Mouse (Mus musculus): ENCODE data around the gene Hoxa3. TPM values are rescaled to one million over a fixed set of nuclear protein-coding genes. Genes with fewer than 3 reads are reported as not detected.

Hoxa3 gene
- polyA plus RNA-seq, 1 experiment from 2014 or later = 13.3 TPM

DNA sequence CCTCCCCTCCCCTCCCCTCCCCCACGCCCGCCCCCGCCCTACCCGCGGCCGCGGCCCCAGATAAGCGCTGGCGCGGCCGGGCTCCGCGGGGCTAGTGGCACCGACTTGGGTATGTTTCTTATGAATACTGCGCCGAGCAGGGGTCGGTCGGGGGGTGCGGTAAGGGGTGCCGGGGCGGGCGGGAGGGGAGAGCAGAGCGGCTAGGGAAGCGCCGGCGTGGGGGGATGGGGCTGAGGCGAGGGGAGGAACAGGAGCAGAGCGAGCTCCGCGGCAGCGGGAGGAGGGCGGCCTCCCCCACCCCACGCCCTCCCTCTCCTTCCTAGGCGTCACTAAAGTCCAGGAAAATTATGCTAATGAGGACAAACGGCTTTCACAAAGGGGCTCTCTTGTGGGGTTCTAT is 37.3 kb downstream of the Hoxa3 start:
- peak overlapping the region; percentile 97 for H3K9ac ChIP-seq (ENCODE audit: low read depth, low read length)
- peak; percentile 66 for ATAC-seq (ENCODE audit: low FRiP score)

DNA sequence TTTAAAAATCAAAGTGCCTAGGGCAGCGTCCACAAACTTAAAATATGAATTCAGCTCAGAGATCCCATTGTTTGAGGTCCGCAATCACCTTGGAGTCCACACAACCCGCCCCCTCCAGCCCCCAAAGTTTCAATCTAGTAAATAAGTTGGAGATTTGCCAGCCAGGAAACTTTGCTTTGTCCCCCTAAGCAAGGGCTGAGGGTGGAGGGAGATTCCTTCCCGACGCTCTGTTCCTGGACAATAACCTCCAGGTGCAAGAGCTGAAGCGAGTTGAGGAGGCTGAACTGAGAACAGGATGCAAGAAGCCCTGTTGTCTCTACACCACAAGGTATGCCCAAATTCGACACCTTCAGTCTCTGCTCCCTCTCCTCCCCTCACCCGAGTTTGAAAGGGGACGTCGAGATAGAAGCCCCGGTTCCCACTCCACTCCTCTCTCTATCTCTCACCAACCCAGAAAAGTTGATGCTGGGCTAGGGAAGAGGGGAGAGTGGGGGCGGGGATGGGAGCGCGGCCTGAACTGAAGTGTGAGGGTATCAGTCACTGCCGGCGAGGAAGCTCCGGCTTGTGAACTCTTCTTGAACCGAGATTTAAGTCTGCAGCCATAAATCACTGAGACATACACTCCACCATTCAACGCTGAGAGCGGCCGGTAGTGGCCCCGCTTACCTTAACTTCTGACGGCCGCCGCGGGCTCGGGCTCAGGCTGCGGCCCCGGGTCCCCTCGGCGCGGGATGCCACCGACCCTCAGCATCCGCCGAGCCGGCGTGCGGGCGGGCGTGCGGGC is 38.0 kb downstream of the Hoxa3 start:
- peak; percentile 81 for DNase-seq (ENCODE audit: low spot score)
- peak overlapping the region; percentile 55 for H3K4me2 ChIP-seq (replicated peaks; ENCODE audit: low read depth, low read length)
- under 1% methylated on average over 34 of the region's 41 CpGs for WGBS
- peak overlapping the region; percentile 97 for H3K9ac ChIP-seq (ENCODE audit: low read depth, low read length)
- H3K27ac ChIP-seq (ENCODE audit: low read depth, low read length) = peak overlapping the region; percentile 99
- no peaks in the 10 kb centered on the region for H3K36me3 ChIP-seq (ENCODE audit: control insufficient read depth, insufficient read depth, low read length)
- H3K4me1 ChIP-seq (replicated peaks; ENCODE audit: control insufficient read depth, insufficient read depth, low read length) = peaks cover 8% of the 10 kb centered on the region; the same call in 1 of the 2 replicates
- ATAC-seq (ENCODE audit: low FRiP score) = peak; percentile 58
- H3K27me3 ChIP-seq (ENCODE audit: control insufficient read depth, insufficient read depth, low read length) = peaks cover 63% of the 10 kb centered on the region
- no peaks in the 10 kb centered on the region for H3K9me3 ChIP-seq (ENCODE audit: control insufficient read depth, low read length)
- H3K4me3 ChIP-seq (ENCODE audit: low read depth, low read length) = peak overlapping the region; percentile 76

More for the DNA sequence above, 37.3 kb downstream of the Hoxa3 start:
- Histone ChIP-seq H3K9me3 (ENCODE audit: control insufficient read depth, low read length) (no peaks in the 10 kb centered on the region), H3K4me3 (ENCODE audit: low read depth, low read length) (peak overlapping the region; percentile 76), H3K4me2 (replicated peaks; ENCODE audit: low read depth, low read length) (peak overlapping the region; percentile 55), H3K36me3 (ENCODE audit: control insufficient read depth, insufficient read depth, low read length) (no peaks in the 10 kb centered on the region), H3K27ac (ENCODE audit: low read depth, low read length) (peak overlapping the region; percentile 99), H3K27me3 (ENCODE audit: control insufficient read depth, insufficient read depth, low read length) (peaks cover 65% of the 10 kb centered on the region), H3K4me1 (replicated peaks; ENCODE audit: control insufficient read depth, insufficient read depth, low read length) (peaks cover 4% of the 10 kb centered on the region; the same call in 1 of the 2 replicates)
- DNase-seq (ENCODE audit: low spot score) = peak; percentile 78
- WGBS = 0% methylated on average over 5 of the region's 35 CpGs

DNA sequence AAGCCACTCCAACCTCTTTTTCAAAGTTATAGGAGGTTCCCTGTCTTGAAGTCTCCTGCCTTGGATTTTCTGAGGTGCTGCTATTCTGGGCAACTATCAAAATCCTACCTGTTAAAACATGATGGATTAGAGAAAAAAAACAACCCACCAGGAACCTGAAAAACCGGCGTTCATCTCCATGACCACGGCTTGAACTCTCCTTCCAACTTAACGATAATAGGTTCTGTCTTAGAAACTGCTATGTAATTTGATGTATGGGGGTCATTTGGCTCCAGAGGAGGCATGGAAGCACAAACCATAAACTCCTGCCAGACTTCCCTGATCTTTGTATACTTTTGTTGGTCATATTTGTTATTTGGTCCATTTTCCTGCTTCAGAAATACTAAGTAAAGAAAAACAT is 39.5 kb downstream of the Hoxa3 start:
- Histone ChIP-seq H3K4me2 (replicated peaks; ENCODE audit: low read depth, low read length) (peak overlapping the region; percentile 88), H3K4me1 (replicated peaks; ENCODE audit: control insufficient read depth, insufficient read depth, low read length) (peaks cover 8% of the 10 kb centered on the region; the same call in 1 of the 2 replicates), H3K27ac (ENCODE audit: low read depth, low read length) (peak overlapping the region; percentile 85), H3K9ac (ENCODE audit: low read depth, low read length) (peak overlapping the region; percentile 60), H3K36me3 (ENCODE audit: control insufficient read depth, insufficient read depth, low read length) (no peaks in the 10 kb centered on the region), H3K9me3 (ENCODE audit: control insufficient read depth, low read length) (no peaks in the 10 kb centered on the region), H3K4me3 (ENCODE audit: low read depth, low read length) (peak overlapping the region; percentile 76), H3K27me3 (ENCODE audit: control insufficient read depth, insufficient read depth, low read length) (peaks cover 58% of the 10 kb centered on the region)
- ATAC-seq (ENCODE audit: low FRiP score) (no peak), DNase-seq (ENCODE audit: low spot score) (no peak)
- WGBS = 2% methylated on average over 4 of the region's 4 CpGs

- Histone ChIP-seq H3K4me1 (replicated peaks; ENCODE audit: control insufficient read depth, insufficient read depth, low read length) (peaks cover 8% of the 10 kb centered on the region; the same call in 1 of the 2 replicates), H3K9me3 (ENCODE audit: control insufficient read depth, low read length) (no peaks in the 10 kb centered on the region), H3K36me3 (ENCODE audit: control insufficient read depth, insufficient read depth, low read length) (no peaks in the 10 kb centered on the region), H3K4me3 (ENCODE audit: low read depth, low read length) (peak overlapping the region; percentile 76), H3K27me3 (ENCODE audit: control insufficient read depth, insufficient read depth, low read length) (peaks cover 56% of the 10 kb centered on the region), H3K9ac (ENCODE audit: low read depth, low read length) (peak overlapping the region; percentile 68), H3K27ac (ENCODE audit: low read depth, low read length) (peak overlapping the region; percentile 100), H3K4me2 (replicated peaks; ENCODE audit: low read depth, low read length) (peak overlapping the region; percentile 88)
- DNase-seq (ENCODE audit: low spot score) (peak; percentile 94), ATAC-seq (ENCODE audit: low FRiP score) (peak; percentile 62)
- under 1% methylated on average over 35 of the region's 35 CpGs for WGBS
These were observed 40.6 kb downstream of the Hoxa3 start for GRCm38 (mm10) chr6:52172501-52172900.

DNA sequence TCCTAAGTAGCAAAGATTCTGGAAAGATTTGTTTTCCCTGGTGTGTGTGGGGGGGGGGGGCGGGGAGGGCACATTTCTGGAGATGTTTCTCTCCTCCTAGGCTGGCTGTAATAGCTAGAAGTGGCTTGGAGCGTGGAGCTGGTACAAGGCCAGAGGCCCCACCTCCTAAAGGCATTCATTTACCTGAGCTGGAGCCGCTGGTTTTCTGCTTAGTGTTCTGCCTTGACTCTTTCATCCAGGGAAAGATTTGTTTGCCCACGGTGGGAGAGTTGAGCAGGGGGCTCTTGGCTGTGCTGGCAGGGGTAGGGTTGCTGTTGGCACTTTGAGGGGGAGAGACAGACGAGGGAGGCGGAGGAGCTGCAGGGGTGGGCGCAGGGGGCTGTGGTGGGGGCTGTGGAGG is 41.2 kb downstream of the Hoxa3 start:
- Histone ChIP-seq H3K27me3 (ENCODE audit: control insufficient read depth, insufficient read depth, low read length) (peaks cover 54% of the 10 kb centered on the region), H3K36me3 (ENCODE audit: control insufficient read depth, insufficient read depth, low read length) (no peaks in the 10 kb centered on the region), H3K27ac (ENCODE audit: low read depth, low read length) (peak overlapping the region; percentile 100), H3K4me3 (ENCODE audit: low read depth, low read length) (peak overlapping the region; percentile 76), H3K4me1 (replicated peaks; ENCODE audit: control insufficient read depth, insufficient read depth, low read length) (peaks cover 8% of the 10 kb centered on the region; the same call in 1 of the 2 replicates), H3K9me3 (ENCODE audit: control insufficient read depth, low read length) (no peaks in the 10 kb centered on the region), H3K4me2 (replicated peaks; ENCODE audit: low read depth, low read length) (peak overlapping the region; percentile 88), H3K9ac (ENCODE audit: low read depth, low read length) (peak overlapping the region; percentile 68)
- ATAC-seq (ENCODE audit: low FRiP score) (no peak), DNase-seq (ENCODE audit: low spot score) (no peak)
- 11% methylated on average over 7 of the region's 7 CpGs for WGBS

DNA sequence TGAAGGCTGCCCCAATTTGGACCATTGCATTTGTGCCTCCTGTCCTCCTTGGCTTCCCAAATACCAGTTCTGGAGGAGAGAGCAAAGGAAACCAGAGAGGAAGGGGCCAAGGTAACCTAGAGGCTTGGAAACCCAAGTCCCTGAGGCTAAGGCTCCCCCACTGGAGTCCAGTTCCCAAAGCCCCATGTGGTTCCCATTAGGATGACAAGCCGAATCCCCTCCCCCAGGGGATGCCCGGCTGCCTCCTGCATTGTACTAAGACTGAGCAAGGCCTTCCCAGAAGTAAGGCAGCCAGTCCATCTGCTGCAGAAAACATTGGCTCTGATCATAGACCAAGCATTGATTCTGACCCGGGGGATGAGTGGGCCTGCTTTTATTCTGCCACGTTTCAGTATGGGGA is 41.8 kb downstream of the Hoxa3 start:
- Histone ChIP-seq H3K27me3 (ENCODE audit: control insufficient read depth, insufficient read depth, low read length) (peaks cover 54% of the 10 kb centered on the region), H3K4me2 (replicated peaks; ENCODE audit: low read depth, low read length) (peak overlapping the region; percentile 88), H3K4me3 (ENCODE audit: low read depth, low read length) (peak overlapping the region; percentile 76), H3K9me3 (ENCODE audit: control insufficient read depth, low read length) (no peaks in the 10 kb centered on the region), H3K27ac (ENCODE audit: low read depth, low read length) (peak overlapping the region; percentile 100), H3K36me3 (ENCODE audit: control insufficient read depth, insufficient read depth, low read length) (no peaks in the 10 kb centered on the region), H3K9ac (ENCODE audit: low read depth, low read length) (peak overlapping the region; percentile 68), H3K4me1 (replicated peaks; ENCODE audit: control insufficient read depth, insufficient read depth, low read length) (peaks cover 8% of the 10 kb centered on the region; the same call in 1 of the 2 replicates)
- 1% methylated on average over 4 of the region's 4 CpGs for WGBS
- DNase-seq (ENCODE audit: low spot score) (no peak), ATAC-seq (ENCODE audit: low FRiP score) (no peak; the same call in 1 of the 2 replicates)

- Histone ChIP-seq H3K4me1 (replicated peaks; ENCODE audit: control insufficient read depth, insufficient read depth, low read length) (peaks cover 8% of the 10 kb centered on the region; the same call in 1 of the 2 replicates), H3K9me3 (ENCODE audit: control insufficient read depth, low read length) (no peaks in the 10 kb centered on the region), H3K4me3 (ENCODE audit: low read depth, low read length) (peak overlapping the region; percentile 76), H3K27me3 (ENCODE audit: control insufficient read depth, insufficient read depth, low read length) (peaks cover 52% of the 10 kb centered on the region), H3K36me3 (ENCODE audit: control insufficient read depth, insufficient read depth, low read length) (no peaks in the 10 kb centered on the region), H3K4me2 (replicated peaks; ENCODE audit: low read depth, low read length) (peak overlapping the region; percentile 88), H3K27ac (ENCODE audit: low read depth, low read length) (peak overlapping the region; percentile 100), H3K9ac (ENCODE audit: low read depth, low read length) (peak overlapping the region; percentile 68)
- ATAC-seq (ENCODE audit: low FRiP score) (no peak), DNase-seq (ENCODE audit: low spot score) (no peak)
- 15% methylated on average over 5 of the region's 5 CpGs for WGBS
These were observed 42.3 kb downstream of the Hoxa3 start for GRCm38 (mm10) chr6:52170898-52171223.

- H3K36me3 ChIP-seq (ENCODE audit: control insufficient read depth, insufficient read depth, low read length) = no peaks in the 10 kb centered on the region
- H3K4me3 ChIP-seq (ENCODE audit: low read depth, low read length) = peak overlapping the region; percentile 76
- peak overlapping the region; percentile 68 for H3K9ac ChIP-seq (ENCODE audit: low read depth, low read length)
- H3K4me2 ChIP-seq (replicated peaks; ENCODE audit: low read depth, low read length) = peak overlapping the region; percentile 88
- peak; percentile 30 for ATAC-seq (ENCODE audit: low FRiP score)
- 2% methylated on average over 39 of the region's 40 CpGs for WGBS
- H3K27ac ChIP-seq (ENCODE audit: low read depth, low read length) = peak overlapping the region; percentile 100
- H3K9me3 ChIP-seq (ENCODE audit: control insufficient read depth, low read length) = no peaks in the 10 kb centered on the region
- peaks cover 8% of the 10 kb centered on the region; the same call in 1 of the 2 replicates for H3K4me1 ChIP-seq (replicated peaks; ENCODE audit: control insufficient read depth, insufficient read depth, low read length)
- DNase-seq (ENCODE audit: low spot score) = peak; percentile 78
- H3K27me3 ChIP-seq (ENCODE audit: control insufficient read depth, insufficient read depth, low read length) = peaks cover 47% of the 10 kb centered on the region
These were observed 42.8 kb downstream of the Hoxa3 start for GRCm38 (mm10) chr6:52170166-52170897.
